In genomic region chr4:40852861-40853564, GRCm38 (mm10) we compare ENCODE assay signal across 8 mouse cellular contexts. TPM values are rescaled to one million over a fixed set of nuclear protein-coding genes. Genes with fewer than 3 reads are reported as not detected.
DNase-seq lines count a peak whose midpoint lies in the region; ATAC-seq and TF ChIP-seq lines count a peak whose summit lies in the region.

No protein-coding gene starts in this region.

- peaks cover 3% of the 10 kb centered on the region; the same call in 1 of the 2 replicates for H3K4me1 ChIP-seq in forebrain, postnatal 0 days (ENCODE audit: insufficient read depth)
- H3K4me1 ChIP-seq in limb, embryonic 11.5 days (ENCODE audit: control insufficient read depth, insufficient read depth, low read length), result peaks cover 15% of the 10 kb centered on the region
- peaks cover 39% of the 10 kb centered on the region for H3K4me1 ChIP-seq in neural tube, embryonic 15.5 days

- H3K27ac ChIP-seq in layer of hippocampus, adult 2 months, result peak overlapping the region; percentile 91
- H3K27ac ChIP-seq in forebrain, postnatal 0 days (ENCODE audit: low read depth, low read length), result peak overlapping the region; percentile 85
- H3K27ac ChIP-seq in limb, embryonic 11.5 days (replicated peaks; ENCODE audit: low read depth, low read length), result peak overlapping the region; percentile 60
- H3K27ac ChIP-seq in neural tube, embryonic 15.5 days (replicated peaks), result peak overlapping the region; percentile 83

- peak overlapping the region; percentile 81 for H3K9ac ChIP-seq in forebrain, postnatal 0 days
- peak overlapping the region; percentile 89 for H3K9ac ChIP-seq in limb, embryonic 11.5 days (ENCODE audit: low read length)
- H3K9ac ChIP-seq in neural tube, embryonic 15.5 days (replicated peaks), result peak overlapping the region; percentile 83

- peak overlapping the region; percentile 73 for H3K4me2 ChIP-seq in forebrain, postnatal 0 days (ENCODE audit: low read depth)
- H3K4me2 ChIP-seq in limb, embryonic 11.5 days (ENCODE audit: low read depth, severe bottlenecking), result peak overlapping the region; percentile 88
- H3K4me2 ChIP-seq in neural tube, embryonic 15.5 days, result peak overlapping the region; percentile 67

- H3K36me3 ChIP-seq in forebrain, postnatal 0 days (ENCODE audit: insufficient read depth), result no peaks in the 10 kb centered on the region
- no peaks in the 10 kb centered on the region for H3K36me3 ChIP-seq in limb, embryonic 11.5 days (ENCODE audit: control insufficient read depth, insufficient read depth, low read length)
- no peaks in the 10 kb centered on the region for H3K36me3 ChIP-seq in neural tube, embryonic 15.5 days

- H3K9me3 ChIP-seq in forebrain, postnatal 0 days (ENCODE audit: low read length), result no peaks in the 10 kb centered on the region
- no peaks in the 10 kb centered on the region for H3K9me3 ChIP-seq in limb, embryonic 11.5 days (ENCODE audit: control insufficient read depth, low read length)
- H3K9me3 ChIP-seq in neural tube, embryonic 15.5 days (replicated peaks), result no peaks in the 10 kb centered on the region

- ATAC-seq in forebrain, postnatal 0 days, result no peak
- ATAC-seq in limb, embryonic 11.5 days (ENCODE audit: insufficient number of reproducible peaks, low FRiP score, low TSS enrichment, low read depth), result no peak
- no peak for ATAC-seq in neural tube, embryonic 15.5 days (ENCODE audit: low FRiP score)
- ATAC-seq in cerebellum, adult (ENCODE audit: insufficient number of reproducible peaks, low FRiP score, low TSS enrichment), result no peak

- H3K4me3 ChIP-seq in layer of hippocampus, adult 2 months, result peak overlapping the region; percentile 70
- peak overlapping the region; percentile 69 for H3K4me3 ChIP-seq in forebrain, postnatal 0 days (ENCODE audit: low read depth, low read length)
- H3K4me3 ChIP-seq in limb, embryonic 11.5 days (ENCODE audit: low read depth, low read length), result peak overlapping the region; percentile 61
- peak overlapping the region; percentile 79 for H3K4me3 ChIP-seq in neural tube, embryonic 15.5 days (replicated peaks)

- H3K27me3 ChIP-seq in forebrain, postnatal 0 days (ENCODE audit: insufficient read depth, low read length), result no peaks in the 10 kb centered on the region
- H3K27me3 ChIP-seq in limb, embryonic 11.5 days (ENCODE audit: control insufficient read depth, insufficient read depth, low read length), result no peaks in the 10 kb centered on the region
- no peaks in the 10 kb centered on the region for H3K27me3 ChIP-seq in neural tube, embryonic 15.5 days (replicated peaks)

- no peak for TF ChIP-seq CTCF in layer of hippocampus, adult 2 months (conservative IDR thresholded peaks at IDR 0.05)
- no peak for TF ChIP-seq CTCF in forebrain, postnatal 0 days (IDR thresholded peaks at IDR 0.05; ENCODE audit: low read depth)

- 2% methylated on average over 20 of the region's 20 CpGs for WGBS in forebrain, postnatal 0 days
- WGBS in limb, embryonic 11.5 days, result under 1% methylated on average over 20 of the region's 20 CpGs
- WGBS in neural tube, embryonic 15.5 days, result 2% methylated on average over 20 of the region's 20 CpGs

- no peak for DNase-seq in layer of hippocampus, adult 2 months (ENCODE audit: low spot score in 2 of 2)
- DNase-seq in layer of hippocampus, adult 11-12 months (ENCODE audit: low spot score), result no peak
- DNase-seq in R1 (ENCODE audit: low read depth, low spot score), result peak; percentile 32
- DNase-seq in forebrain, postnatal 0 days, result no peak
- no peak for DNase-seq in limb, embryonic 11.5 days (ENCODE audit: low spot score)
- no peak for DNase-seq in urinary bladder, postnatal 36 days (ENCODE audit: low spot score in 2 of 2)

RNA-seq across cellular contexts. Expression of gene B4galt1, which starts 0.8 kb away (rescaled TPM):
- 10 to 100 TPM in 1 of 2 experiments, 1 to 10 TPM in 1; 8.5 to 10.8 TPM for total RNA-seq in layer of hippocampus, adult 2 months (2021)
- 6.8 and 10.0 TPM in 2 replicates for total RNA-seq in forebrain, postnatal 0 days (2014; rRNA removed)
- polyA plus RNA-seq in forebrain, postnatal 0 days (2015; fragmentation: Nextera tagmentation; extraction: Ambion mirVana), result 4.6 and 4.9 TPM in 2 replicates
- 30.9 and 34.6 TPM in 2 replicates for polyA plus RNA-seq in limb, embryonic 11.5 days (2014; fragmentation: Nextera tagmentation; extraction: Ambion mirVana)
- polyA plus RNA-seq in neural tube, embryonic 15.5 days (2015; fragmentation: Nextera tagmentation; extraction: Ambion mirVana), result 8.8 and 16.6 TPM in 2 replicates
